1 mouse cellular context compared by ENCODE assay signal in genomic region chr4:124802309-124803260, GRCm38 (mm10).
TF ChIP-seq lines count a peak whose summit lies in the region.

No protein-coding gene starts in this region.

TF ChIP-seq in MEL, 35 proteins besides CTCF, POLR2A, EP300 and RAD21 (continued from another document):
- TF ChIP-seq POLR2AphosphoS2 (IDR thresholded peaks at IDR 0.05; ENCODE audit: low read length) (peak; percentile 91), GABPA (IDR thresholded peaks at IDR 0.05; ENCODE audit: low read depth, low read length) (no peak), TBP (IDR thresholded peaks at IDR 0.05; ENCODE audit: low read depth, low read length) (peak; percentile 56; the same call in 1 of the 2 replicates), JUND (IDR thresholded peaks at IDR 0.05; ENCODE audit: low read depth, low read length) (no peak), SIN3A (IDR thresholded peaks at IDR 0.05; ENCODE audit: low read length) (peak; percentile 64), ZMIZ1 (IDR thresholded peaks at IDR 0.05; ENCODE audit: low read depth, low read length) (peak; percentile 87), CHD1 (IDR thresholded peaks at IDR 0.05; ENCODE audit: low read depth, low read length) (0 out of 2 replicates have a peak, but pooled peaks have one; percentile 76), CHD2 (IDR thresholded peaks at IDR 0.05; ENCODE audit: low read length) (no peak), UBTF (IDR thresholded peaks at IDR 0.05; ENCODE audit: borderline replicate concordance, insufficient read depth, low read depth, low read length) (no peak), RCOR1 (IDR thresholded peaks at IDR 0.05; ENCODE audit: low read depth, low read length) (no peak), MAFK (IDR thresholded peaks at IDR 0.05; ENCODE audit: borderline replicate concordance, low read depth, low read length) (no peak), ZKSCAN1 (IDR thresholded peaks at IDR 0.05; ENCODE audit: low read depth, low read length) (no peak), MEF2A (IDR thresholded peaks at IDR 0.05; ENCODE audit: extremely low read depth, insufficient replicate concordance, low read depth, low read length, poor library complexity, severe bottlenecking) (no peak), TAL1 (IDR thresholded peaks at IDR 0.05; ENCODE audit: low read length) (peak; percentile 86), MYB (IDR thresholded peaks at IDR 0.05; ENCODE audit: low read depth, low read length) (no peak), SMC3 (IDR thresholded peaks at IDR 0.05; ENCODE audit: low read depth, low read length) (no peak), MAZ (IDR thresholded peaks at IDR 0.05; ENCODE audit: low read depth, low read length) (peak; percentile 100)
